Mouse (Mus musculus) erythroblast, embryonic 14.5 days (primary cell): ENCODE measurements around the gene Mbnl2.

ENCODE experiments used
- GATA1 ChIP-seq: IDR thresholded peaks from 2 replicates; pipeline ENCODE4 v1.6.1; 2012; ENCODE audit warnings: low read length, inconsistent platforms, mixed read lengths
- TAL1 ChIP-seq: IDR thresholded peaks from 3 replicates; pipeline ENCODE4 v1.6.1; 2012; ENCODE audit warnings: low read length, inconsistent platforms, mixed read lengths

- TF ChIP-seq GATA1 (no peak), TAL1 (no peak)
Observed at GRCm38 (mm10) chr14:120298439-120298838, 23.0 kb downstream of the Mbnl2 start.
